Mouse (Mus musculus): ENCODE measurements around the gene Prtg. TPM values are rescaled to one million over a fixed set of nuclear protein-coding genes. Genes with fewer than 3 reads are reported as not detected.

Prtg gene
- polyA plus RNA-seq, 2 experiments from 2014 or later: 0.04 TPM; not detected in 1

- ATAC-seq: no peak
These were observed 3.9 kb downstream of the Prtg start for GRCm38 (mm10) chr9:72810607-72811006.

- no peak for ATAC-seq
These were observed 5.4 kb downstream of the Prtg start for GRCm38 (mm10) chr9:72812091-72812490.

- ATAC-seq: no peak
These were observed 6.2 kb downstream of the Prtg start for GRCm38 (mm10) chr9:72812594-72813570.

- ATAC-seq: no peak
These were observed 18.8 kb downstream of the Prtg start for GRCm38 (mm10) chr9:72825511-72825910.

- ATAC-seq: no peak
These were observed 19.3 kb downstream of the Prtg start for GRCm38 (mm10) chr9:72825976-72826375.

GRCm38 (mm10) chr9:72828616-72829257 is 22.1 kb downstream of the Prtg start:
- no peak for ATAC-seq

- no peak for ATAC-seq
These were observed 27.5 kb downstream of the Prtg start for GRCm38 (mm10) chr9:72833992-72834696.

- no peak for ATAC-seq
These were observed 28.3 kb downstream of the Prtg start for GRCm38 (mm10) chr9:72835007-72835406.

GRCm38 (mm10) chr9:72836708-72837495 is 30.2 kb downstream of the Prtg start:
- no peak for ATAC-seq

GRCm38 (mm10) chr9:72837598-72838160 is 31.0 kb downstream of the Prtg start:
- ATAC-seq: no peak

GRCm38 (mm10) chr9:72838256-72838655 is 31.6 kb downstream of the Prtg start:
- ATAC-seq: no peak

GRCm38 (mm10) chr9:72839346-72839990 is 32.8 kb downstream of the Prtg start:
- no peak for ATAC-seq

GRCm38 (mm10) chr9:72844496-72844895 is 37.8 kb downstream of the Prtg start:
- no peak for ATAC-seq

- ATAC-seq: no peak
These were observed 39.5 kb downstream of the Prtg start for GRCm38 (mm10) chr9:72846160-72846559.

GRCm38 (mm10) chr9:72851541-72851940 is 44.9 kb downstream of the Prtg start:
- ATAC-seq: no peak

- no peak for ATAC-seq
These were observed 45.3 kb downstream of the Prtg start for GRCm38 (mm10) chr9:72851979-72852378.

- no peak for ATAC-seq
These were observed 47.1 kb downstream of the Prtg start for GRCm38 (mm10) chr9:72853681-72854190.

GRCm38 (mm10) chr9:72856721-72857120 is 50.0 kb downstream of the Prtg start:
- ATAC-seq: no peak

GRCm38 (mm10) chr9:72860764-72861163 is 54.1 kb downstream of the Prtg start:
- no peak for ATAC-seq

- ATAC-seq: no peak
These were observed 54.6 kb downstream of the Prtg start for GRCm38 (mm10) chr9:72861235-72861634.

- no peak for ATAC-seq
These were observed 55.5 kb downstream of the Prtg start for GRCm38 (mm10) chr9:72862186-72862585.
